Mouse (Mus musculus): Measurements from ENCODE around the gene Creb3l1.

Gene Creb3l1

GRCm38 (mm10) chr2:92014248-92014647 is 10.1 kb downstream of the Creb3l1 start:
- POLR2A ChIA-PET = interaction anchor here in 1 of 4 experiments (0.6 to 3.7 kb wide), 2 partner anchors 10 to 14 kb away, joined by 3 to 20 read pairs; partner anchors contain the start of gene Creb3l1
- CTCF ChIA-PET = interaction anchor here in 3 of 4 experiments (0.6 to 2.2 kb wide), 3 partner anchors 9 to 276 kb away, joined by 3 to 9 read pairs (median 5); partner anchors contain the start of gene Creb3l1 (in 2 of the 3)

GRCm38 (mm10) chr2:92012768-92013445 is 11.4 kb downstream of the Creb3l1 start:
- ChIA-PET POLR2A (interaction anchor here in 3 of 4 experiments (0.6 to 3.7 kb wide), 9 partner anchors 11 to 331 kb away, joined by 3 to 20 read pairs (median 4); partner anchors contain the start of gene Creb3l1 (in 1 of the 3)), CTCF (interaction anchor here in 3 of 4 experiments (0.5 to 1.8 kb wide), 7 partner anchors 11 to 339 kb away, joined by 3 to 9 read pairs (median 3); partner anchors contain the start of gene Creb3l1 (in 2 of the 3))

- CTCF ChIA-PET = interaction anchor here (0.7 to 4.5 kb wide), 7 partner anchors 11 to 27 kb away, joined by 3 to 42 read pairs (median 3); partner anchors contain the start of gene Creb3l1 (in 2 of the 4)
- POLR2A ChIA-PET = interaction anchor here in 3 of 4 experiments (0.8 to 5.9 kb wide), 9 partner anchors 10 to 76 kb away, joined by 3 to 36 read pairs (median 6); partner anchors contain the start of gene Creb3l1 (in 2 of the 3)
Measured at GRCm38 (mm10) chr2:92011424-92012353, 12.6 kb downstream of the Creb3l1 start.

DNA sequence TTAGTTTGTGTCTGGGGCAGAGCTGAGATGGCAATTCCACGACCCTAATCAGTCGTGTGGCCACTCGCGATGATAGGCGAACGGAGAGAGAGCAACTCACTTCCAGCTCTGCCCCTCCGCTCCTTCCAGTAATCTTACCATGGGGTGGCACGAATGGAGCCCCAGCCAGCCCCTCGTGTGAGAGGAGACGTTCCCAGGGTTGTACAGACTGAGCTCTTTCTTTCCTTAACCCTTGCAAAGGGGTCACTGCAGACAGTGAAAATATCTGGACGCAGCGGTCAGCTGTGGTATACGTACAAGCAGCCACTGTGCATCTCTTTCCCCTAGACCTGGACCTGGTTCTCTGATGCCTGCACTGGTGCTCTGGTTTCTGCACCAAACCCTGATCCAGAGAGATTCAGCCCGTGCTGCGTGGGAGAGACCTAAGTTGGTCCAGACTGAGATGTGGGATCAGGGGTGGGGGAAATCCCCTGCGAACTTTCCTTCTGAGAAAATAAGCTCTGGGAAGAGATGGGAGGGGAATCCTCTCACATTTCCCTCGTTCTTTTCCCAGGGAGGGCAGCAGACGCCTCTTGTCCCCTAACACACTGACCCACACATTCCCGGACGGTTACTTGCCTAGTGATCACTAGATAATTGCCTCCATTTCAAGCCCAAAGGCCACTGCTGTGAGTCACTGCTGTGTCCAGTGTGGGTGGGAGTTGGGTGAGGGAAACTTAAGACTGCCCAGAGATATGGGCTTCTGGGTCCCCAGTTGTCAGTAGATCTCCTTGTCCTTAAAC is 15.5 kb downstream of the Creb3l1 start:
- CTCF ChIA-PET = interaction anchor here (0.5 to 4.5 kb wide), 31 partner anchors 14 to 362 kb away, joined by 3 to 42 read pairs (median 4); partner anchors contain the start of gene Creb3l1 (in 1 of the 4)
- POLR2A ChIA-PET = interaction anchor here in 3 of 4 experiments (0.5 to 5.9 kb wide), 69 partner anchors 8 to 964 kb away, joined by 3 to 38 read pairs (median 4); partner anchors contain the start of genes Creb3l1 (in 3 of the 3), Mdk (in 2 of the 3), Atg13 (in 1 of the 3) and Dgkz (in 1 of the 3)

- ChIA-PET POLR2A (interaction anchor here in 3 of 4 experiments (0.5 to 5.9 kb wide), 80 partner anchors 8 to 963 kb away, joined by 3 to 38 read pairs (median 4); partner anchors contain the start of genes Creb3l1 (in 3 of the 3), Atg13 (in 2 of the 3), Harbi1 (in 2 of the 3) and Mdk (in 2 of the 3)), CTCF (interaction anchor here (0.5 to 4.5 kb wide), 44 partner anchors 8 to 1252 kb away, joined by 3 to 42 read pairs (median 4); partner anchors contain the start of genes Creb3l1 (in 1 of the 4) and Phf21a (in 1 of the 4))
Measured at GRCm38 (mm10) chr2:92007933-92008622, 16.2 kb downstream of the Creb3l1 start.

DNA sequence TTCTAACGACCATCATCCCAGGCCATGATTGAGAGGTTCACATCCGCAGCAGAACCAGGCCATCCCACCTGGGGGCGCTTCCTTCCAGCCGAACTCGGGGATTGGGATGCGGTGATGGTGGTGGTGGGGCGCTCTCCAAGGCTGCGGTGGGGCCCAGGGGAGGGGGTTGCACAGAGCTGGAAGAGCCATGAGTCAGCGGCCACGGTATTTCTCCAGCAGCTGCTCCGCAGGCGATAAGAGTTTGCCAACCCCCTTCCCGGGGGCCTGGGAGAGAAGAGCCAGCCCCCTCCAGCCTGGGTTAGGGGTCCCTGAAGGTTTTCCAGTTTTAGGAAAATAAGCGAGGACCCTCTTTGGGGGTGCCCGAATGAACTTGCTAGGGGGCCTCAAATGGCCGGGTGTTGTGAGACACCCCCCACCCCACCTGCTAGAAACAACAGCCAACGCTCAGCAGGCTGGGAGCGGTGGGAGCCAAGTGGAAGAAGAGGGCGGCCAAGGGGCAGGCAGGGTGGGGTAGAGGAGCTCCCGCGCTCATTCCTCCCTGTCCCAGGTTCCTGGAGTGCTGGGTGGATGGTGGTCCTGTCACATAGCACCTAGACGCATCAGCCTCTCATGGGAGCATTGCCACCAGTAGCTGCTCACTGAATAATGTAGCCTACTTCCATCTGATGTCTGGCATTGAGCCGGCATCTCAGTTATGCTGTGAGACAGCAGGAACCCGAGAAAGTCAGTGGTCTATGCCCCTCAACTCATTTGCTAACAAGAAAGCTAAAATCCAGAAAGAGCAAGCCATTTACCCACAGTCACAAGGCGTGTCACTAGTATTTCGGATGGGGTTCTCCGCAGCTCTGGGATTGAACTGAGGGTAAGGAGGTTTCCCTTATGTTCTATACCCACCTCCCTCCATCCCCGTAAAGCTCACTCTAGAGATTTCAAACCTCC is 17.1 kb downstream of the Creb3l1 start:
- ChIA-PET POLR2A (interaction anchor here in 3 of 4 experiments (0.6 to 5.9 kb wide), 46 partner anchors 9 to 452 kb away, joined by 3 to 38 read pairs (median 5); partner anchors contain the start of genes Creb3l1 (in 2 of the 3), Atg13 (in 1 of the 3), F2 (in 1 of the 3) and Harbi1 (in 1 of the 3)), CTCF (interaction anchor here (0.5 to 4.5 kb wide), 37 partner anchors 9 to 1252 kb away, joined by 3 to 42 read pairs (median 4); partner anchors contain the start of genes Creb3l1 (in 1 of the 4) and Phf21a (in 1 of the 4))

- ChIA-PET POLR2A (interaction anchor here in 2 of 4 experiments (0.6 to 5.9 kb wide), 6 partner anchors 13 to 1089 kb away, joined by 3 to 36 read pairs (median 14); partner anchors contain the start of gene Creb3l1 (in 1 of the 2)), CTCF (interaction anchor here in 2 of 4 experiments (0.9 to 2.5 kb wide), 2 partner anchors 17 to 19 kb away, joined by 3 to 13 read pairs; no protein-coding TSS in a partner anchor)
Measured at GRCm38 (mm10) chr2:92006491-92006890, 17.8 kb downstream of the Creb3l1 start.

DNA sequence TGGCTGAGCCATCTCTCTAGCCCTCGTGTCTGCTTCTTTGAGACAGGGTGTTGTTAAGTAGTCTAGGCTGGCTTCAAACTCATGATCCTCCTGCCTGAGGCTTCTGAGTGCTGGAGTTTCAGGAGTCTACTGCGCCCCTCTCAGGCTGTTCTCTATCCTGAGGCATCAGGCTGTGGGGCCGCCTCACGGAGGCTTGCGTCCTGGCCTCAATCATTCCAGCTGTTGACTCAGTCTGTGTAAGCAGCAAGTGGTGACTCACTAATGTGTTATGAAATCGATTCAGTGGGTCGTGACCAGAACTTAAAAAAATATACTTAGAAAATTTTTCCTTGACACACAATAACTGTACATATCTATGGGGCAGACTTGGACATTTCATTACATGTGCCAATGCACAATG is 19.7 kb downstream of the Creb3l1 start:
- CTCF ChIA-PET = interaction anchor here in 1 of 4 experiments (1.0 kb wide), 1 partner anchor 17 kb away, joined by 3 read pairs; no protein-coding TSS in a partner anchor
- POLR2A ChIA-PET = interaction anchor here in 2 of 4 experiments (0.8 to 1.3 kb wide), 4 partner anchors 11 to 41 kb away, joined by 3 read pairs; no protein-coding TSS in a partner anchor

GRCm38 (mm10) chr2:91997905-91998608 is 26.2 kb downstream of the Creb3l1 start:
- ChIA-PET POLR2A (interaction anchor here in 2 of 4 experiments (0.6 to 1.3 kb wide), 4 partner anchors 10 to 383 kb away, joined by 3 to 5 read pairs (median 4); no protein-coding TSS in a partner anchor), CTCF (interaction anchor here in 1 of 4 experiments (1.8 kb wide), 1 partner anchor 10 kb away, joined by 5 read pairs; no protein-coding TSS in a partner anchor)

GRCm38 (mm10) chr2:91996006-91996405 is 28.3 kb downstream of the Creb3l1 start:
- ChIA-PET POLR2A (interaction anchor here in 2 of 4 experiments (0.7 to 1.9 kb wide), 3 partner anchors 8 to 13 kb away, joined by 3 to 9 read pairs (median 3); no protein-coding TSS in a partner anchor), CTCF (interaction anchor here in 1 of 4 experiments (0.6 kb wide), 1 partner anchor 440 kb away, joined by 3 read pairs; no protein-coding TSS in a partner anchor)

DNA sequence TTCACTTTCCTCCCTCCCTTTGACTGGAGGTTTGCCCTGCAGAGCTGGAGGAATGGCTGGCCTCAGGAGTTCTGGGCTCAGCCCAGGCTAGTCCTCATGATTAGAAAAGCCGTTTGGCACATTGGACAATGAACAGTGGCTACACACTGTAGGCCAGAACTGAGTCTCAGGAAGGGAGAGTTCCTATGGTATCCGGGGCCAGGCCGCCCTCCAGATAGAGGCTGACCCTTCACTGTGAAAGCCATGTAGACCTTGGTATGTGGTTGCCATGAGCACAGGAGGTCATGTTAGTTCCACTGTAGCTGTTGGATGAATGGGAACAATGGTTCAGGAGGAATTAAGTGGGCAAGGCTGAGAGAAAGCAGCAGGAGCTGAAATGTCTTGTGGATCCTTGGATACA is 30.9 kb downstream of the Creb3l1 start:
- ChIA-PET POLR2A (interaction anchor here in 1 of 4 experiments (0.8 to 1.8 kb wide), 4 partner anchors 11 to 22 kb away, joined by 3 to 4 read pairs (median 3); no protein-coding TSS in a partner anchor), CTCF (interaction anchor here in 2 of 4 experiments (0.5 to 0.6 kb wide), 2 partner anchors 47 to 230 kb away, joined by 3 to 4 read pairs; no protein-coding TSS in a partner anchor)

GRCm38 (mm10) chr2:91989750-91990149 is 34.6 kb downstream of the Creb3l1 start:
- ChIA-PET POLR2A (interaction anchor here in 3 of 4 experiments (0.6 to 4.0 kb wide), 12 partner anchors 14 to 194 kb away, joined by 3 to 15 read pairs (median 3); partner anchors contain the start of gene Mdk (in 1 of the 3)), CTCF (interaction anchor here (0.5 to 3.3 kb wide), 39 partner anchors 9 to 485 kb away, joined by 3 to 20 read pairs (median 3); partner anchors contain the start of genes Chrm4 (in 1 of the 4), Gm9821 (in 1 of the 4) and Mdk (in 1 of the 4))

GRCm38 (mm10) chr2:91987542-91987941 is 36.8 kb downstream of the Creb3l1 start:
- ChIA-PET CTCF (interaction anchor here (0.5 to 3.3 kb wide), 46 partner anchors 9 to 730 kb away, joined by 3 to 20 read pairs (median 4); partner anchors contain the start of genes Chrm4 (in 1 of the 4), Creb3l1 (in 1 of the 4), Dgkz (in 1 of the 4) and Gm9821 (in 1 of the 4)), POLR2A (interaction anchor here in 3 of 4 experiments (0.5 to 4.0 kb wide), 15 partner anchors 17 to 404 kb away, joined by 3 to 15 read pairs (median 4); partner anchors contain the start of gene Mdk (in 1 of the 3))

Data from embryonic stem cell, embryonic (primary cell).